Mouse (Mus musculus) hindbrain, embryonic 11.5 days (tissue): ENCODE results near the gene Arhgap23. TPM values are rescaled to one million over a fixed set of nuclear protein-coding genes. Genes with fewer than 3 reads are reported as not detected.
A peak's percentile ranks its signal among the peaks of the same experiment; 100 is the strongest.

ENCODE experiments used
- ATAC-seq: fragments of 200-750 bp; cut with Nextera tagmentation; 2 replicates; pipeline ENCODE4 v1.8.0; 2017; ENCODE audit warnings: mild to moderate bottlenecking, moderate TSS enrichment, moderate library complexity; ENCODE audit not compliant: low FRiP score
- DNase-seq: peaks from one replicate; pipeline ENCODE4 v3.0.0-alpha.2; 2015; ENCODE audit warnings: low spot score
- H3K27ac ChIP-seq: fragments of 300-500 bp; sonication (generic); 2 replicates; pipeline ENCODE4 v1.5.1; 2014; ENCODE audit warnings: mild to moderate bottlenecking, low read depth, low read length
- H3K27me3 ChIP-seq: fragments of 300-500 bp; sonication (generic); 2 replicates; pipeline ENCODE4 v1.6.1; 2014; ENCODE audit warnings: mild to moderate bottlenecking, low read length, moderate library complexity, mixed read lengths; ENCODE audit not compliant: control insufficient read depth, insufficient read depth
- H3K36me3 ChIP-seq: fragments of 300-500 bp; sonication (generic); 2 replicates; pipeline ENCODE4 v1.6.1; 2014; ENCODE audit warnings: mild to moderate bottlenecking, low read length, moderate library complexity, mixed read lengths; ENCODE audit not compliant: control insufficient read depth, insufficient read depth
- H3K4me1 ChIP-seq: fragments of 300-500 bp; sonication (generic); replicated peaks from 2 replicates; pipeline ENCODE4 v1.6.1; 2014; ENCODE audit warnings: low read length, mixed read lengths; ENCODE audit not compliant: control insufficient read depth, insufficient read depth
- H3K4me2 ChIP-seq: fragments of 300-500 bp; sonication (generic); replicated peaks from 2 replicates; pipeline ENCODE4 v1.6.1; 2014; ENCODE audit warnings: mild to moderate bottlenecking, low read depth, low read length
- H3K4me3 ChIP-seq: fragments of 300-500 bp; sonication (generic); 2 replicates; pipeline ENCODE4 v1.5.1; 2014; ENCODE audit warnings: low read depth, low read length
- H3K9ac ChIP-seq: fragments of 300-500 bp; sonication (generic); 2 replicates; pipeline ENCODE4 v1.6.1; 2014; ENCODE audit warnings: low read depth, low read length
- H3K9me3 ChIP-seq: fragments of 300-500 bp; sonication (generic); 2 replicates; pipeline ENCODE4 v1.6.1; 2016; ENCODE audit warnings: low read length; ENCODE audit not compliant: control insufficient read depth
- WGBS: fragments of 180-500 bp; shearing (Covaris S2); extraction: QIAGEN DNeasy Blood & Tissue Kit; methylation state at CpG from one replicate; pipeline ENCODE4 v1.1.7; 2014; 5-methylcytosine and 5-hydroxymethylcytosine counted together
- polyA plus RNA-seq: library from polyadenylated mRNA; unstranded; fragments of >200 nt; fragmentation: Nextera tagmentation; extraction: Ambion mirVana; gene quantifications from 2 replicates; pipeline ENCODE4 v1.2.1, GENCODE M21; 2014

The Arhgap23 gene
- polyA plus RNA-seq, 1 experiment from 2014 or later, result 3.5 TPM

DNA sequence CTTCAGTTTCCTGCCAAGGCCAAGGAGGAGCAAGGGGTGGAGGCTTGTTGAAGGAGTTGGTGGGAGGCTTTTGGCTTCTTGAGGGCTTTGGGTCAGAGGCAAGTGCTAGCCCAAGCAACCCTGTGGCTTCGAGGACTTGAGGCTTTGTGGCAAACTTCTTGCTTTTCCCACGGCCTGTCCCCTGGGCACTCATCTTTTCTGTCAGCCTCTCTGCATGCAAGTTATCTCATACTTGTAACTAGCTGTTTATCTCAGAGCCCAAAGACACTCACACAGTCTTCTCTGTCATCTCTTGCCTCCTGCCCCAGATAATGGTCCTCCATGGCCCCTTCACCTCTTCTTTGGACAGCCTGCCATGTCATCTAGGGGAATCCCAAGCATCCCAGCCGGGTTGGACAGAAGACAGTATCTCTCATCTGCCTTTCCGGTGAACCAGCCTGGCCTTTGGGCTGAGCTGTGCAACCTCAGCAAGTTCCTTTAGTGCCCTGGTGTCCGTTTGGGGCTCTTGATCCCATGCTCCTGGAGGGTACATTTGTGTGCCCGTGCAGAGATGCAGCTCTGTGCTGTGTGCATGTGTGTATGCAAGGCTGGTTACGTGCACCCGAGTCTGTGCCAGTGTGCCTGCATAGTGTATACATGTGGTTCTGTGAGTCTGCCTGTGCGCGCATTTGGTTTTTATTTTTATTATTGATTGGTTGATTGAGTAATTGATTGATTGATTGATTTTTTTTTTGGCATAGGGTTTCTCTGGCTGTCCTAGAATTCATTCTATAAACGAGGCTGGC, 27.8 kb downstream of the Arhgap23 start:
- Histone ChIP-seq H3K36me3 (no peaks in the 10 kb centered on the region), H3K4me2 (no peak overlapping the region), H3K27ac (peak overlapping the region; percentile 13; the same call in 1 of the 2 replicates), H3K9me3 (no peaks in the 10 kb centered on the region), H3K27me3 (peaks cover 33% of the 10 kb centered on the region), H3K4me1 (peaks cover 8% of the 10 kb centered on the region), H3K4me3 (no peak overlapping the region), H3K9ac (no peak overlapping the region)
- DNase-seq (no peak), ATAC-seq (no peak)
- 85% methylated on average over 11 of the region's 11 CpGs for WGBS

DNA sequence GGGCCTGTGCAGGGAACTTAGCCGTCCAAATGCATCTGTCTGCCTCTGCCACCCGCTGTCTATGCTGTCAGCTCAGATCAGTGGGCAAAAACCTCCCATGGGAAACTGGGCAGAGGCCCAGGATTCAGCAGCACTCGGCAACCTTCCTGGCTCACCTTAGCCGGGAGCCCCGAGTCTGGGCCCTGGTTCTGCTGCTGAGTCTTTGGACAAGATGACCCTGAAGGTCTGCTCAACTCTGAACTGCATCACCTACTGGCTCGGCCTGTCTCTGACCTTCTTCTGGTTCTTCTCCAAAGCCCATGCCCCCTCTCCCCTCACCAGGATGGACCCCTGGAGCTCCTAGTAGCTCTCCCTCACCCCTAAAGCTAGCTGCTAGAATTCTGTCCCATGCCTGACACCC, 30.3 kb downstream of the Arhgap23 start:
- no peaks in the 10 kb centered on the region for H3K36me3 ChIP-seq
- H3K4me2 ChIP-seq, result no peak overlapping the region
- no peak overlapping the region for H3K4me3 ChIP-seq
- H3K9me3 ChIP-seq, result no peaks in the 10 kb centered on the region
- ATAC-seq (no peak), DNase-seq (no peak)
- peak overlapping the region; percentile 33; the same call in 1 of the 2 replicates for H3K27ac ChIP-seq
- peaks cover 5% of the 10 kb centered on the region; the same call in 1 of the 2 replicates for H3K4me1 ChIP-seq
- 69% methylated on average over 6 of the region's 6 CpGs for WGBS
- peaks cover 13% of the 10 kb centered on the region for H3K27me3 ChIP-seq
- H3K9ac ChIP-seq, result no peak overlapping the region

DNA sequence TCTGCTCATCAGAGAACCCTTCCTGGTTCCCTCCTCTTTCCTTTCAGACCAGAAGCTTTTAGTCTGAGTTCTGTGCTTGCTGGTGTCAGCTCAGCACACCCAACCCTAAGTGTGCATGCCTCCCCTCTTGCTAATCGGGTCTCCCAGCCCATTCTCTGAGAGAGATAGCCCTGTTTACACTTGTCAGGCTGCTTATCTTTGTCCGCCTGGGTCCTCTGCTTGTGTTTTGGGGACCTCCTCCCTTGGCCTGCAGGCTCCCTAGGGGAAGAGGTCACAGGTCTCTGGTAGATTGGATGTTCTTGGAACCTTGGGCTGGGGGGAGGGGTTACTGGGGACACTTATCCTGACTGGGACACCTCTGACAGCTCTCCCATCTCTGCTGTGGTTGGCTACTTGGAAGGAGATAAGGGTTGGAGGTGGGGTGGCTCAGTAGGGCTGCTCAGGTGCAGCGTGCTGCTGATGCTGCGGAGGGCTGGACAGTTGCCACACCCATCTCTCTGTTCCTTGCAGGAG, 30.7 kb downstream of the Arhgap23 start:
- DNase-seq (no peak), ATAC-seq (no peak)
- WGBS, result 53% methylated on average over 4 of the region's 4 CpGs
- Histone ChIP-seq H3K4me2 (no peak overlapping the region), H3K27ac (0 out of 2 replicates have a peak overlapping the region, but pooled peaks have one; percentile 33), H3K27me3 (peaks cover 8% of the 10 kb centered on the region), H3K36me3 (no peaks in the 10 kb centered on the region), H3K4me1 (0 out of 2 replicates have a peak, but pooled peaks cover 5% of the 10 kb centered on the region), H3K4me3 (no peak overlapping the region), H3K9ac (no peak overlapping the region), H3K9me3 (no peaks in the 10 kb centered on the region)

DNA sequence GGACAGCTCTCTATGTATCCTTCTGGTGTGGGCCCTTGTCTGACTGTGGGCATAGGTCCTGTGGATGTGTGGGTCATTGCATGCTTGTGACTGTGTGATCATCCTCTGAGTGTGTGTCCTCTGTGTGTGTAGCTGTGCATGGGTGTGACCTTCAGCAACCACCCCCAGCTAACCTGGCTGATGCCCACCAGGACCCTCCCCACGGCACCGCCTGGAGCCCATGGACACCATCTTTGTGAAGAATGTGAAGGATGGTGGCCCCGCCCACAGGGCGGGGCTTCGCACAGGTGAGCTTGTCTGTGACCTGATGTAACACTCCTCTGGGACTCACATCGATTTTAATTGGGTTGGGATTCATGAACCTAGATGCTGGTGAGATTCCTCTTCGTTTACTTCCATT, 32.6 kb downstream of the Arhgap23 start:
- Histone ChIP-seq H3K36me3 (no peaks in the 10 kb centered on the region), H3K9me3 (no peaks in the 10 kb centered on the region), H3K4me2 (no peak overlapping the region), H3K4me3 (no peak overlapping the region), H3K27ac (no peak overlapping the region), H3K4me1 (0 out of 2 replicates have a peak, but pooled peaks cover 5% of the 10 kb centered on the region), H3K27me3 (no peaks in the 10 kb centered on the region; the same call in 1 of the 2 replicates), H3K9ac (no peak overlapping the region)
- 86% methylated on average over 7 of the region's 7 CpGs for WGBS
- no peak for ATAC-seq
- DNase-seq, result no peak

DNA sequence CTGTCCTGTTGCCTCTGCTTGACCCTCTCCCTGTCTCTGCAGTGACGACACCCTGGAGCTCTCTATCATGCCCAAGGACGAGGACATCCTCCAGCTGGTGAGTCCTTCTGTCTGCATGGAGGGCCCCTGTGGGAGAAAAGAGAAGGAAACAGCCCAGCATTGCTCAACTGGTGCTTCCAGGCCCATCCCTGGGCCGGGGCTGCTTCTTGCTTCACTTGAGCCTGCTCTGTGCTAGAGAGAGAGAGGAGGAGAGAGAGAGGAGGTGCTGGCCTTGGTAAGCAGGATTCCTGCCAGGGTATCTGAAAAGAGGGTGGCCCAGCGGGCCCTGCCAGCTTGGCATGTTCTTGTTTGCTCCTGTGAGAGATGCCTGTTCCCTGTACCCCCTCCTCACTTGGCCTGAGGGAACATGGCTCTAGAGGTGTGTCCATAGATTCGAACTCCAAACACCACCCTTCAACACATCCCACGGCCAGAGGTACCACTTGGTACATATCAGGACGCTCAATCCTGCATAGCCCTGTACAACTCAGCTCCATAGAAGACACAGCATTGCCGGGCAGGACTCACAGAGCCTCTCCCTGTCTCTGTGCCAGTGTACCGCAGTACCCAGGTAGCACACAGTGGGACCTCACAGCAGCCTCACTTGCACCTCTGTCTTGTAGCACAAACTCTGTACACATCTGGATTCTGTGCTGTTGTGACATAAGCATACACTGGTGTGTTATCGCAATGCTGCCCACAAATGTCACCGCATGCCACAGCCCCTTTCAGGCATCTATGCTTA, 33.5 kb downstream of the Arhgap23 start:
- Histone ChIP-seq H3K9me3 (no peaks in the 10 kb centered on the region), H3K27ac (no peak overlapping the region), H3K27me3 (no peaks in the 10 kb centered on the region; the same call in 1 of the 2 replicates), H3K4me3 (no peak overlapping the region), H3K9ac (no peak overlapping the region), H3K36me3 (no peaks in the 10 kb centered on the region), H3K4me2 (no peak overlapping the region), H3K4me1 (0 out of 2 replicates have a peak, but pooled peaks cover 5% of the 10 kb centered on the region)
- 93% methylated on average over 11 of the region's 11 CpGs for WGBS
- DNase-seq (no peak), ATAC-seq (no peak)

DNA sequence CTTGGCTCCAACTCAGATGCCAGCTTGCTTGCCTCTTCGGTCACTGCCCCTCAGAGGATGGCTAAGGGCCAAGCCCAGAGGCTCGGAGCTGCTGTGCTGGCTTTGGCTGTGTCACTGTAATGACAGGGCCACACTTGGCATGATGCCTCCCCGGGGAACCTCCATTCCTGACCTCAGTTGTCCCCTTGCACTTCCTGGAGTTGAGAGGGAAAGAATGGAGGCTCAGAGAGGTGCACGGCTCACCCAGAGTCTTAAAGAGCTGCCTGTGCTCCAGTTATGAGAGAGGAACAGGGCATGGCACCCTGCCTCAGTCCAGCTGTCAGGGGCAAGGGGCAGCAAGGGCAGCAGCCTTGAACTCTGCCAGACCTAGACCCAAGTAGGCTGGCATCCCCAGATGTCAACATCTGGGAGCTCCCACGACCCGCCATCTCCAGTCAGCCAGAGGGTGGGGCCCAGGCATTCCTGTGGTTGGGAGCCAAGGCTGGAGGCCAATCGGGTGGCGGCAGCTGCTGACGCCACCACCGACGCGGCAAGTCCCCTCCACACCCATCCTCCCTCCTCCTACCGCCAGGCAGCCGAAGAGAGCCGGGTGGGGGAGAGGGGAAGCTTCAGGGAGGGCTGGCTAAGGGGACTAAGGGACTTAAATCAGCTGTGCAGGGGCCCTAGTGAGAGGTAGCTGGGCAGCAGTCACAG, 34.4 kb downstream of the Arhgap23 start:
- H3K4me1 ChIP-seq, result 0 out of 2 replicates have a peak, but pooled peaks cover 5% of the 10 kb centered on the region
- H3K9ac ChIP-seq, result peak overlapping the region; percentile 64
- 14% methylated on average over 15 of the region's 15 CpGs for WGBS
- DNase-seq (peak; percentile 77), ATAC-seq (peak; percentile 77)
- H3K4me2 ChIP-seq, result peak overlapping the region; percentile 53
- no peak overlapping the region for H3K27ac ChIP-seq
- H3K4me3 ChIP-seq, result peak overlapping the region; percentile 49
- no peaks in the 10 kb centered on the region for H3K9me3 ChIP-seq
- H3K36me3 ChIP-seq, result no peaks in the 10 kb centered on the region
- no peaks in the 10 kb centered on the region for H3K27me3 ChIP-seq

DNA sequence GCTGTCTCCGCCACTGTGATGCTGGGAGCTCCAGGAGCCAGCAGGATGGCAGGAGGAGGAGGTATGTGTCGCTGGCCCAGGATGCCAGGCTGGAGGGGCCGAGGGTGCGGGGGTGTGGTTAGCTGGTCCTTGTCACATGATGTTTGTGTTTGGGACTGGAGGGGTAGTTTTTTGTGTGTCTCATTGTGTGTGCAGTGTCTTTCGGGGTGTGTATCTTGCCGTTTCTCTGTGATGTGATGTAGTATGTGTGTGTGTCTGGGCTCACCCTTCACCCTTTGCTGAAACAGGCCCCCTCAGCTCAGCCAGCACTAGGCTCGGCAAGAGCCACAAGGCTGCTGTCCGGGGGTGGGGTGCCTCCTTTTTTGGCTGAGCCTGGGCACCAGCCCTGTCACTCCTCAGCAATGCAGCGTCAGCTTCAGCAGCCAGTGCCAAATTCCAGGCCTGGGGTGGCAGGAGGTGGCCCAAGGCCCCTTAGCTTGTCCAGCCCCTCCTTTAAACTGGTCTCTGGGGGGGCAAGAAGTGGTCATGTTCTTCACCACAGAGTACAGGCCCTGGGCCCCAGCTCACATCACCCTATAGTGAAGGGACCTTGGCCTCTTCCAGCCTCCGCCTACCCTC, 35.1 kb downstream of the Arhgap23 start:
- Histone ChIP-seq H3K27me3 (no peaks in the 10 kb centered on the region), H3K27ac (no peak overlapping the region), H3K9ac (peak overlapping the region; percentile 64), H3K4me2 (peak overlapping the region; percentile 53), H3K9me3 (no peaks in the 10 kb centered on the region), H3K36me3 (no peaks in the 10 kb centered on the region), H3K4me1 (0 out of 2 replicates have a peak, but pooled peaks cover 5% of the 10 kb centered on the region), H3K4me3 (peak overlapping the region; percentile 49)
- WGBS, result 34% methylated on average over 10 of the region's 10 CpGs
- ATAC-seq (peak; percentile 17; the same call in 1 of the 2 replicates), DNase-seq (no peak)

DNA sequence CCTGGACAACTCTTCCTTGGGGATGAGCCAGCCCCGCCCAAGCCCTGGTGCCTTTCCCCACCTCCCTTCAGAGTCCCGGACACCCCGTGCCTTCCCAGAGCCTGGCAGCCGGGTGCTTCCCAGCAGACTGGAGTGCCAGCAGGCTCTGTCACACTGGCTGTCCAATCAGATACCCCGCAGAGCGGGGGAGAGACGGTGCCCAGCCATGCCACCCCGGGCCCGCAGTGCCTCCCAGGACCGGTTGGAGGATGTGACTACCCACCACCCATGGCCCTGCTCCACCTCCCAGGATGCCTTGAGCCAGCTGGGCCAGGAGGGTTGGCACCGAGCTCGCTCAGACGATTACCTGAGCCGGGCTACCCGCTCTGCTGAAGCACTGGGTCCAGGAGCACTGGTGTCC, 36.3 kb downstream of the Arhgap23 start:
- ATAC-seq (no peak), DNase-seq (no peak)
- Histone ChIP-seq H3K4me1 (0 out of 2 replicates have a peak, but pooled peaks cover 2% of the 10 kb centered on the region), H3K27ac (no peak overlapping the region), H3K4me3 (no peak overlapping the region), H3K9ac (peak overlapping the region; percentile 11; the same call in 1 of the 2 replicates), H3K27me3 (no peaks in the 10 kb centered on the region), H3K4me2 (no peak overlapping the region), H3K9me3 (no peaks in the 10 kb centered on the region), H3K36me3 (no peaks in the 10 kb centered on the region)
- 96% methylated on average over 15 of the region's 15 CpGs for WGBS
